Mouse (Mus musculus) hindbrain, embryonic 15.5 days (tissue): ENCODE data around the gene Ttyh2. TPM values are rescaled to one million over a fixed set of nuclear protein-coding genes. Genes with fewer than 3 reads are reported as not detected.

Experiments used
- ATAC-seq: fragments of 200-750 bp; cut with Nextera tagmentation; 2 replicates; pipeline ENCODE4 v1.8.0; 2017; ENCODE audit warnings: low read depth, moderate number of reproducible peaks, moderate TSS enrichment; ENCODE audit not compliant: low FRiP score
- H3K27ac ChIP-seq: fragments of 300-500 bp; sonication (generic); replicated peaks from 2 replicates; pipeline ENCODE4 v1.5.1; 2015; ENCODE audit warnings: mild to moderate bottlenecking, inconsistent platforms
- H3K27me3 ChIP-seq: fragments of 300-500 bp; sonication (generic); 2 replicates; pipeline ENCODE4 v1.6.1; 2015; ENCODE audit warnings: control low read depth, inconsistent platforms
- H3K36me3 ChIP-seq: fragments of 300-500 bp; sonication (generic); 2 replicates; pipeline ENCODE4 v1.6.1; 2015; ENCODE audit warnings: control low read depth, inconsistent platforms
- H3K4me1 ChIP-seq: fragments of 300-500 bp; sonication (generic); replicated peaks from 2 replicates; pipeline ENCODE4 v1.6.1; 2015; ENCODE audit warnings: control low read depth, inconsistent platforms
- H3K4me2 ChIP-seq: fragments of 300-500 bp; sonication (generic); 2 replicates; pipeline ENCODE4 v1.6.1; 2015; ENCODE audit warnings: moderate library complexity, mild to moderate bottlenecking, inconsistent platforms
- H3K4me3 ChIP-seq: fragments of 300-500 bp; sonication (generic); 2 replicates; pipeline ENCODE4 v1.5.1; 2015; ENCODE audit warnings: mild to moderate bottlenecking, inconsistent platforms
- H3K9ac ChIP-seq: fragments of 300-500 bp; sonication (generic); 2 replicates; pipeline ENCODE4 v1.6.1; 2015; ENCODE audit warnings: inconsistent platforms
- H3K9me3 ChIP-seq: fragments of 300-500 bp; sonication (generic); 2 replicates; pipeline ENCODE4 v1.6.1; 2016; ENCODE audit warnings: control low read depth, inconsistent platforms
- WGBS: fragments of 180-500 bp; shearing (Covaris S2); methylation state at CpG from one replicate; pipeline ENCODE4 v1.1.7; 2015; 5-methylcytosine and 5-hydroxymethylcytosine counted together
- polyA plus RNA-seq: library from polyadenylated mRNA; unstranded; fragments of >200 nt; fragmentation: Nextera tagmentation; extraction: Ambion mirVana; gene quantifications from 2 replicates; pipeline ENCODE4 v1.2.1, GENCODE M21; 2015

Gene Ttyh2
- polyA plus RNA-seq, 1 experiment from 2014 or later = 35.1 TPM

- Histone ChIP-seq H3K4me2 (no peak overlapping the region), H3K27ac (no peak overlapping the region), H3K4me1 (peaks cover 18% of the 10 kb centered on the region), H3K36me3 (no peaks in the 10 kb centered on the region), H3K4me3 (no peak overlapping the region), H3K9ac (no peak overlapping the region), H3K9me3 (no peaks in the 10 kb centered on the region), H3K27me3 (peaks cover 11% of the 10 kb centered on the region)
- 53% methylated on average over 12 of the region's 12 CpGs for WGBS
- 0 out of 2 replicates have a peak, but pooled peaks have one; percentile 49 for ATAC-seq
Observed at GRCm38 (mm10) chr11:114642184-114642583, 33.0 kb upstream of the Ttyh2 start.

GRCm38 (mm10) chr11:114642926-114643325 lies 32.3 kb upstream of the Ttyh2 start:
- peaks cover 11% of the 10 kb centered on the region for H3K27me3 ChIP-seq
- no peak for ATAC-seq
- no peak overlapping the region for H3K4me3 ChIP-seq
- no peaks in the 10 kb centered on the region for H3K9me3 ChIP-seq
- no peak overlapping the region for H3K9ac ChIP-seq
- 76% methylated on average over 11 of the region's 11 CpGs for WGBS
- no peaks in the 10 kb centered on the region for H3K36me3 ChIP-seq
- H3K4me1 ChIP-seq = peaks cover 13% of the 10 kb centered on the region
- no peak overlapping the region for H3K27ac ChIP-seq
- no peak overlapping the region for H3K4me2 ChIP-seq

- Histone ChIP-seq H3K9ac (no peak overlapping the region), H3K9me3 (no peaks in the 10 kb centered on the region), H3K27me3 (peaks cover 8% of the 10 kb centered on the region; the same call in 1 of the 2 replicates), H3K4me3 (no peak overlapping the region), H3K4me1 (peaks cover 13% of the 10 kb centered on the region), H3K36me3 (no peaks in the 10 kb centered on the region), H3K4me2 (no peak overlapping the region), H3K27ac (no peak overlapping the region)
- 43% methylated on average over 2 of the region's 2 CpGs for WGBS
- ATAC-seq = no peak
Observed at GRCm38 (mm10) chr11:114644122-114644521, 31.1 kb upstream of the Ttyh2 start.

GRCm38 (mm10) chr11:114649510-114649909 lies 25.7 kb upstream of the Ttyh2 start:
- H3K4me3 ChIP-seq = no peak overlapping the region

GRCm38 (mm10) chr11:114652531-114652930 lies 22.7 kb upstream of the Ttyh2 start:
- Histone ChIP-seq H3K9me3 (no peaks in the 10 kb centered on the region), H3K27ac (no peak overlapping the region), H3K4me1 (peaks cover 15% of the 10 kb centered on the region), H3K27me3 (no peaks in the 10 kb centered on the region), H3K4me3 (no peak overlapping the region), H3K9ac (0 out of 2 replicates have a peak overlapping the region, but pooled peaks have one; percentile 0), H3K36me3 (no peaks in the 10 kb centered on the region), H3K4me2 (peak overlapping the region; percentile 31)
- WGBS = 8% methylated on average over 16 of the region's 16 CpGs
- ATAC-seq = peak; percentile 46; the same call in 1 of the 2 replicates

More at GRCm38 (mm10) chr11:114649510-114649909, 25.7 kb upstream of the Ttyh2 start:
- no peak overlapping the region for H3K27ac ChIP-seq
- no peaks in the 10 kb centered on the region for H3K36me3 ChIP-seq
- no peaks in the 10 kb centered on the region for H3K27me3 ChIP-seq
- ATAC-seq = no peak
- no peak overlapping the region for H3K9ac ChIP-seq
- no peaks in the 10 kb centered on the region for H3K9me3 ChIP-seq
- peaks cover 8% of the 10 kb centered on the region for H3K4me1 ChIP-seq
- 77% methylated on average over 4 of the region's 4 CpGs for WGBS
- no peak overlapping the region for H3K4me2 ChIP-seq

GRCm38 (mm10) chr11:114653664-114654063 lies 21.6 kb upstream of the Ttyh2 start:
- Histone ChIP-seq H3K36me3 (no peaks in the 10 kb centered on the region), H3K4me3 (no peak overlapping the region), H3K9me3 (no peaks in the 10 kb centered on the region), H3K27ac (no peak overlapping the region), H3K27me3 (no peaks in the 10 kb centered on the region), H3K4me2 (no peak overlapping the region), H3K4me1 (peaks cover 19% of the 10 kb centered on the region), H3K9ac (no peak overlapping the region)
- WGBS = 88% methylated on average over 6 of the region's 6 CpGs
- ATAC-seq = no peak

- no peaks in the 10 kb centered on the region for H3K9me3 ChIP-seq
- ATAC-seq = no peak
- H3K9ac ChIP-seq = no peak overlapping the region
- no peak overlapping the region for H3K27ac ChIP-seq
- H3K27me3 ChIP-seq = no peaks in the 10 kb centered on the region
- WGBS = 68% methylated on average over 5 of the region's 5 CpGs
- H3K36me3 ChIP-seq = no peaks in the 10 kb centered on the region
- H3K4me1 ChIP-seq = peaks cover 19% of the 10 kb centered on the region
- H3K4me3 ChIP-seq = no peak overlapping the region
- no peak overlapping the region for H3K4me2 ChIP-seq
Observed at GRCm38 (mm10) chr11:114654552-114654951, 20.7 kb upstream of the Ttyh2 start.

- Histone ChIP-seq H3K9ac (no peak overlapping the region), H3K4me1 (peaks cover 19% of the 10 kb centered on the region), H3K9me3 (no peaks in the 10 kb centered on the region), H3K36me3 (no peaks in the 10 kb centered on the region), H3K4me2 (no peak overlapping the region), H3K27ac (no peak overlapping the region), H3K4me3 (no peak overlapping the region), H3K27me3 (no peaks in the 10 kb centered on the region)
- ATAC-seq = no peak
- WGBS = 86% methylated on average over 7 of the region's 7 CpGs
Observed at GRCm38 (mm10) chr11:114655350-114656008, 19.8 kb upstream of the Ttyh2 start.

- no peak overlapping the region for H3K4me3 ChIP-seq
- H3K36me3 ChIP-seq = no peaks in the 10 kb centered on the region
- 24% methylated on average over 27 of the region's 27 CpGs for WGBS
- no peaks in the 10 kb centered on the region for H3K9me3 ChIP-seq
- H3K27me3 ChIP-seq = no peaks in the 10 kb centered on the region
- H3K4me2 ChIP-seq = peak overlapping the region; percentile 33
- H3K27ac ChIP-seq = peak overlapping the region; percentile 51; the same call in 1 of the 2 replicates
- peak overlapping the region; percentile 25; the same call in 1 of the 2 replicates for H3K9ac ChIP-seq
- H3K4me1 ChIP-seq = peaks cover 19% of the 10 kb centered on the region
- peak; percentile 67 for ATAC-seq
Observed at GRCm38 (mm10) chr11:114656994-114657644, 18.1 kb upstream of the Ttyh2 start.

GRCm38 (mm10) chr11:114657737-114658136 lies 17.5 kb upstream of the Ttyh2 start:
- peak; percentile 46; the same call in 1 of the 2 replicates for ATAC-seq
- H3K4me2 ChIP-seq = no peak overlapping the region
- H3K27me3 ChIP-seq = no peaks in the 10 kb centered on the region
- peak overlapping the region; percentile 25; the same call in 1 of the 2 replicates for H3K9ac ChIP-seq
- H3K36me3 ChIP-seq = no peaks in the 10 kb centered on the region
- H3K27ac ChIP-seq = peak overlapping the region; percentile 51; the same call in 1 of the 2 replicates
- H3K4me1 ChIP-seq = peaks cover 15% of the 10 kb centered on the region
- no peak overlapping the region for H3K4me3 ChIP-seq
- 17% methylated on average over 7 of the region's 7 CpGs for WGBS
- no peaks in the 10 kb centered on the region for H3K9me3 ChIP-seq

GRCm38 (mm10) chr11:114662161-114662560 lies 13.1 kb upstream of the Ttyh2 start:
- H3K27ac ChIP-seq = no peak overlapping the region
- H3K4me1 ChIP-seq = peaks cover 10% of the 10 kb centered on the region
- no peak overlapping the region for H3K4me2 ChIP-seq
- H3K9ac ChIP-seq = no peak overlapping the region
- no peak for ATAC-seq
- no peak overlapping the region for H3K4me3 ChIP-seq
- no peaks in the 10 kb centered on the region for H3K36me3 ChIP-seq
- no peaks in the 10 kb centered on the region for H3K27me3 ChIP-seq
- 90% methylated on average over 14 of the region's 14 CpGs for WGBS
- no peaks in the 10 kb centered on the region for H3K9me3 ChIP-seq

GRCm38 (mm10) chr11:114662746-114663362 lies 12.4 kb upstream of the Ttyh2 start:
- H3K27me3 ChIP-seq = no peaks in the 10 kb centered on the region
- ATAC-seq = no peak
- H3K4me3 ChIP-seq = no peak overlapping the region
- H3K27ac ChIP-seq = no peak overlapping the region
- no peaks in the 10 kb centered on the region for H3K9me3 ChIP-seq
- peaks cover 3% of the 10 kb centered on the region; the same call in 1 of the 2 replicates for H3K4me1 ChIP-seq
- H3K9ac ChIP-seq = no peak overlapping the region
- H3K4me2 ChIP-seq = no peak overlapping the region
- H3K36me3 ChIP-seq = no peaks in the 10 kb centered on the region
- WGBS = 36% methylated on average over 6 of the region's 6 CpGs
